Mouse (Mus musculus): ENCODE data around the gene Scn2b.

- TF ChIP-seq CTCF (IDR thresholded peaks at IDR 0.05; ENCODE audit: low read depth) (no peak), EP300 (IDR thresholded peaks at IDR 0.05; ENCODE audit: low read depth) (no peak)
Observed at GRCm38 (mm10) chr9:45119316-45119953, 1.9 kb downstream of the Scn2b start.
